Mouse (Mus musculus): ENCODE data around the gene Irx1.

- no peak for TF ChIP-seq CTCF (IDR thresholded peaks at IDR 0.05; ENCODE audit: low read depth)
- no peak for TF ChIP-seq EP300 (IDR thresholded peaks at IDR 0.05; ENCODE audit: low read depth)
Observed at GRCm38 (mm10) chr13:71960277-71960672, 3.2 kb downstream of the Irx1 start.
